Mouse (Mus musculus) heart, embryonic 16.5 days (tissue): Measurements from ENCODE around the gene Myo10. TPM values are rescaled to one million over a fixed set of nuclear protein-coding genes. Genes with fewer than 3 reads are reported as not detected.
A peak's percentile ranks its signal among the peaks of the same experiment; 100 is the strongest.

Experiments used
- ATAC-seq: fragments of 200-750 bp; cut with Nextera tagmentation; replicated peaks from 2 replicates; pipeline ENCODE4 v1.8.0; 2017; ENCODE audit warnings: moderate number of reproducible peaks; ENCODE audit not compliant: insufficient read depth, low FRiP score; ENCODE audit errors: extremely low read depth
- H3K27ac ChIP-seq: fragments of 300-500 bp; sonication (generic); 2 replicates; pipeline ENCODE4 v1.5.1; 2014; ENCODE audit warnings: mild to moderate bottlenecking, low read length, control low read depth, moderate library complexity
- H3K27me3 ChIP-seq: fragments of 300-500 bp; sonication (generic); 2 replicates; pipeline ENCODE4 v1.6.1; 2014; ENCODE audit warnings: low read length, mixed read lengths; ENCODE audit not compliant: control insufficient read depth, insufficient read depth
- H3K36me3 ChIP-seq: fragments of 300-500 bp; sonication (generic); 2 replicates; pipeline ENCODE4 v1.6.1; 2014; ENCODE audit not compliant: control insufficient read depth, insufficient read depth
- H3K4me1 ChIP-seq: fragments of 300-500 bp; sonication (generic); 2 replicates; pipeline ENCODE4 v1.6.1; 2014; ENCODE audit warnings: low read length, mixed read lengths; ENCODE audit not compliant: control insufficient read depth, insufficient read depth
- H3K4me2 ChIP-seq: fragments of 300-500 bp; sonication (generic); 2 replicates; pipeline ENCODE4 v1.6.1; 2014; ENCODE audit warnings: low read depth, mild to moderate bottlenecking, control low read depth, low read length
- H3K4me3 ChIP-seq: fragments of 300-500 bp; sonication (generic); 2 replicates; pipeline ENCODE4 v1.5.1; 2014; ENCODE audit warnings: mild to moderate bottlenecking, control low read depth, low read length
- H3K9ac ChIP-seq: fragments of 300-500 bp; sonication (generic); 2 replicates; pipeline ENCODE4 v1.6.1; 2014; ENCODE audit warnings: low read length, control low read depth
- H3K9me3 ChIP-seq: fragments of 300-500 bp; sonication (generic); replicated peaks from 2 replicates; pipeline ENCODE4 v1.6.1; 2016; ENCODE audit warnings: low read length; ENCODE audit not compliant: control insufficient read depth
- WGBS: fragments of 180-500 bp; shearing (Covaris S2); extraction: QIAGEN DNeasy Blood & Tissue Kit; methylation state at CpG from one replicate; pipeline ENCODE4 v1.1.7; 2014; 5-methylcytosine and 5-hydroxymethylcytosine counted together
- polyA plus RNA-seq: library from polyadenylated mRNA; unstranded; fragments of >200 nt; fragmentation: Nextera tagmentation; extraction: Ambion mirVana; gene quantifications from 2 replicates; pipeline ENCODE4 v1.2.1, GENCODE M21; 2015

Gene Myo10
- polyA plus RNA-seq, 1 experiment from 2014 or later, result 14.9 TPM

DNA sequence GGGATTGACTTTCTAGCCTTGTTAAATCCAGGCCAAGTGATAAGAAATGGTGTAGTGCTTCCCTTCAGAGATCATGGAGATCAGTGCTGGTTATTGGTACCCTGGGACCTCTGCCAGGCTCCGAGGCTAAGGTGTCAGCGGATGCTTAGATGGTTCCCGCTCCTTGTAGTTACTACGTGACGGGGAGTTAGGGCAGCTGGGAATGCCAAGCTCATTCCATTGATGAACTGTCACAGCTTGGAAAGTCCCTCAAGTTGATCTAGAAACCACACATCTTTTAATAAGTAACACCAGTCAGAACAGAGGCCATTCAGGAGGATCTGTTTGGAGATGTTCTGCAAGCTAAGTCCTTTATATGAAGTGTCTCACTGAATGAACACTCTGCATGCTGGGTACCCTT, 16.9 kb downstream of the Myo10 start:
- Histone ChIP-seq H3K4me3 (no peak overlapping the region), H3K4me2 (no peak overlapping the region), H3K27me3 (no peaks in the 10 kb centered on the region), H3K27ac (no peak overlapping the region), H3K9me3 (0 out of 2 replicates have a peak, but pooled peaks cover 2% of the 10 kb centered on the region), H3K9ac (no peak overlapping the region), H3K36me3 (no peaks in the 10 kb centered on the region), H3K4me1 (peaks cover 28% of the 10 kb centered on the region)
- no peak for ATAC-seq
- WGBS, result 62% methylated on average over 5 of the region's 5 CpGs

DNA sequence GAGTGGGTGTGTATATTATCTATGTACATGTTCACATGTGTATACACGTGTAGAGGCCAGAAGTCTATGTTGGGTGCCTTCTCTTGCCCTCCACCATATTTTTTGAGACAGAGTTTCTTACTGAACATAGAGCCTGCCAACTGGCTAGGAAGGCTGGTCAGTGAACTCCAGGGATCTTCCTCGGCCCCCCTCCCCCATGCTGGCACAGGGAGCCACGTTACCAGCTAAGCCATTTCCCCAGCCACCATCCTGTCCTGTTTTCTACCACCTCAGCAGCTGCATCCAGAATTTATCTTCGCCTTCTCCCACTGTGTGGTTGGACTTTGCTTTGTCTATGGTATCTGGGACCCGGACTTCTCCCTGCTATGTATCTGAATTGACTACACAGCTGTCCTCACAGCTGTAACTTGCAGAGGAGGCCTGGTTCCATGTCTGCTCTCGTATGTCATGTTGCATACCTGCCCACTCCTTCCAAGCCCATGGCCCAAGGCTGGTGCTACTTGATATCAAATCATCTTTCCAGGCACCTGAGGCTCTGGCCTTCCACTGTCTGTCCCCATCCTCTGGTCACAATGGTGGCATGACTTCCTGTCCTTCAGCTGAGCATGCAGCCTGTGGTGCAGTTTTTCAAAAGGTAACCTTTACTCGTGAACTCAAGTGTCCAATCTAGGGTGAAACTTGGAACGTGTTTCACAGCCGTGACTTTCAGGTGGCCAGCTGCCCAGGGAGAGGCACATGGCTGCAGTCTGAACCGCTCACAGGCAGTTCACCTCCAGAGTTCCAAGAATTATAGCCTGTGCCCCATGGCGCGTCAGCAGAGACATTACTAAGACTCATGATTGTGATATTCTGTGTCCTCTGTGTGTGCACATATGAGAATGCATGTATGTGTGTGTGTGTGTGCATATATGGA, 18.8 kb downstream of the Myo10 start:
- H3K36me3 ChIP-seq, result no peaks in the 10 kb centered on the region
- 78% methylated on average over 12 of the region's 12 CpGs for WGBS
- ATAC-seq, result no peak
- no peak overlapping the region for H3K9ac ChIP-seq
- peaks cover 28% of the 10 kb centered on the region for H3K4me1 ChIP-seq
- no peak overlapping the region for H3K27ac ChIP-seq
- no peaks in the 10 kb centered on the region for H3K27me3 ChIP-seq
- no peak overlapping the region for H3K4me3 ChIP-seq
- no peak overlapping the region for H3K4me2 ChIP-seq
- H3K9me3 ChIP-seq, result 0 out of 2 replicates have a peak, but pooled peaks cover 2% of the 10 kb centered on the region

DNA sequence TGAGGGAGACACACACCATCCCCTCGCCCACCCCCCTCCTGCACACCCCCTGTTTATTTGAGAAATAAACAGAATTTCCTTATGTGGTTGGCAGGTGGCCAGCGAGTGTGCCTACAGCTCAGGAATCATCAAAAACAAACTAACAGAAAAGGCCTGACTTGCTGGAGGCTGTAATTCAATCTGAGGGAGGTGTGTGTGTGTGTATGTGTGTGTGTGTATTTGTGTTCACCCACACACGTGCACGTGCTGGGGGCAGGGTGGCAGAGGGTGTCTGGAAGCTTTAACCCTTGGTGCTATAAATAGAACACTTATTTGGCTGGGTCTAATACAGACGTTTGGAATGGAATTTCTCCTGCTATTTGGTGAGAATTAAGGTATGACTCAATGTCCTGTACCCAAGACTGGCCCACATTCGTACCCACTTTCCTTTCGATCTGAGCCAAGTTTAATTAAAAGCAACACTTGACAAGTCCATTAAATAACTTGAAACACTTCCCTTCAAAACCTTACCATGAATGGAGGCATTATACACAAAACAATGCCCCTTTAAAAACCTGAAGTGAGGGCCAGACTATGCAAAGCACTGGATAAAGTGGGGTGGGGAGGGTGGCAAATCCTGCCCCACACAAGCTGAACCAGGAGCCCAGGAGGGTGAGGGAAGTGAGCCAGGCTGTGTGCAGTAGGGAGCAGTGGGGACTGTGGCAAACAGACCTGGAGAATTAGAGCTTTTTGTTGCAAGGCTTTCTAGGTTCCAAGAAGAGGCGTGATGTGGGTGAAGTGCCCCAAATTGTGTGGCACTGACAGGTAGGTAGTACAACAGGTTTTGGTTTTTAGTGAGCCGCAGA, 20.1 kb downstream of the Myo10 start:
- Histone ChIP-seq H3K9me3 (0 out of 2 replicates have a peak, but pooled peaks cover 2% of the 10 kb centered on the region), H3K4me2 (peak overlapping the region; percentile 17), H3K36me3 (no peaks in the 10 kb centered on the region), H3K9ac (no peak overlapping the region), H3K4me1 (peaks cover 28% of the 10 kb centered on the region), H3K4me3 (no peak overlapping the region), H3K27me3 (no peaks in the 10 kb centered on the region), H3K27ac (peak overlapping the region; percentile 49)
- 31% methylated on average over 9 of the region's 9 CpGs for WGBS
- peak; percentile 70 for ATAC-seq

DNA sequence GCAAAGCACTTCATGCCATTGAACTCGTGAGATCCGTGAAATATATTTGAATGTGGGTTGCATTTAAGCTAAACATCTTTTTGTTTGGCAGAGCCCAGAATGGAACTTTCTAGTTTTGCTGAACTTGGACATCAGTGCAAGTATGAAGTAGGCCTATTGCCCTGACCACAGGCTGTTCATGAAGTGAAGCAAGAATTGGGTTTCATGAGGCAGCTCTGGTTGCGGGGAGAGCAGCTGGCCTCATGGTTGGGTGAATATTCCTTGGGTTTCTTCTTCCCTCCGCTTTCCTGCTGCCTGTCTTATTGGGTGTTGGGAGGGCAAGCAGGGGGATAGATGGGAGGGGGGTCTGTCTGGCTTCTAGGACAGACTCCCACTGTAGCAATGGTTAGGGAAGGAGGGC, 23.5 kb downstream of the Myo10 start:
- Histone ChIP-seq H3K9ac (no peak overlapping the region), H3K9me3 (no peaks in the 10 kb centered on the region), H3K36me3 (no peaks in the 10 kb centered on the region), H3K4me3 (no peak overlapping the region), H3K27ac (no peak overlapping the region), H3K4me1 (peaks cover 34% of the 10 kb centered on the region), H3K27me3 (no peaks in the 10 kb centered on the region), H3K4me2 (no peak overlapping the region)
- 90% methylated on average over 4 of the region's 4 CpGs for WGBS
- ATAC-seq, result no peak

DNA sequence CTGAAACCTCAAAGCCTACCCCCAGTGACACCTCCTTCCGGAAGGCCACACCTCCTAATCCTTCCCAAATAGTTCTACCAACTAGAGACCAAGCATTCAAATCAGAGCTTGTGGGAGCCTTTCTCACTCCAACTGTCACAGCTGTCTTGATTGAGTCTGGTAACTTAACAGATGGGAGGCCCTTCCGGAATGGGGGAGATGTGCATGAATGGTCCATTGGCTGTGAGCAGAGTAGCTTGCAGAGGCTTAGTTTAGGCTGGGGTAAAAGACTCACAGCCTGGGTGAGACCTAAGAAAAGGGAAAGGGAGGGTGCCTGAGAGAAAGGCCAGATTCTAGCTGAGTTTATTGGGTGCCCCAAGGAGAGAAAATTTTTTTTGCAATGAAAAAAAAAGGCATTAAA, 26.0 kb downstream of the Myo10 start:
- Histone ChIP-seq H3K4me1 (peaks cover 15% of the 10 kb centered on the region), H3K9ac (no peak overlapping the region), H3K27me3 (peaks cover 14% of the 10 kb centered on the region), H3K4me2 (no peak overlapping the region), H3K4me3 (no peak overlapping the region), H3K9me3 (no peaks in the 10 kb centered on the region), H3K27ac (no peak overlapping the region), H3K36me3 (no peaks in the 10 kb centered on the region)
- WGBS, result 86% methylated on average over 2 of the region's 2 CpGs
- ATAC-seq, result no peak

DNA sequence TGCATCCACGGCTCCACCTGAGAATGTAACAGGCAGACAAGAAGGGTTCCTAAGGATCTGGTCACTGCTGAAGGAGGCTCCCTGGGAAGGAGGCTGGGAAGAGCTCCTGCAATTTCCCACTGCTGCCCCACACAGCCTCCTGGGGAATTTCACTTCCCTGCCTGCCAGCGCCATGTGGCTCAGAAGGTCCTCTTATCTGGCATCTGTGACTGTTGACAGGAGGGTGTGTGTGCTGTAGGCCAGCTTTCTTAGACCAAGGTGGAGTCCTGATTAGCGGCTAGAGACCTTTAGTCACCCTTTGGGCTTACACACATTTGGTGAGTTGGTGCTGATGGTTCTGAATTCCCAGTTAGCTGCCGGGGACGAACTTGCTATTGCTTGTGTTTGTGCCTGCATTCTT, 28.0 kb downstream of the Myo10 start:
- Histone ChIP-seq H3K4me2 (peak overlapping the region; percentile 29; the same call in 1 of the 2 replicates), H3K9me3 (no peaks in the 10 kb centered on the region), H3K4me1 (peaks cover 13% of the 10 kb centered on the region), H3K9ac (no peak overlapping the region), H3K27ac (no peak overlapping the region), H3K36me3 (no peaks in the 10 kb centered on the region), H3K4me3 (no peak overlapping the region), H3K27me3 (peaks cover 21% of the 10 kb centered on the region)
- WGBS, result 21% methylated on average over 5 of the region's 5 CpGs
- ATAC-seq, result peak; percentile 86

DNA sequence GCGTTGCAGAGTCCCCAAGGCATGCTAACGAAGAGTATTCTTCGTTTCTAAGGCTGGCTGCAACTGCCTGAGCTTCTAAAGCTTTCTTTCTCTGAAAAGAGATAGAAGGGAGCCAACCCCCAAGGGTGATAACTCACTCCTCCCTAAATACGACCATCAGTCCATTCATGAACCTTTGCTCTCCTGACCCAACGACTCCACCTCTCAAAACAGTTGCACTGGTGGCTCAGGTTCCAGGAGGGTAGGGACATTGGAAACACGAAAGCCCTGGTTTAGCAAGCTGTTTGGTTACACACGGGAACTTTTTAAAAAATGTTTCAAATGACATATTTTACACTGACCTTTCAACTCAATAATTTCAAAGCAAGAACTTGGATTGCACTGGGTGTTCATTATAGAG, 29.5 kb downstream of the Myo10 start:
- ATAC-seq, result no peak
- WGBS, result 76% methylated on average over 7 of the region's 7 CpGs
- H3K27me3 ChIP-seq, result peaks cover 21% of the 10 kb centered on the region

DNA sequence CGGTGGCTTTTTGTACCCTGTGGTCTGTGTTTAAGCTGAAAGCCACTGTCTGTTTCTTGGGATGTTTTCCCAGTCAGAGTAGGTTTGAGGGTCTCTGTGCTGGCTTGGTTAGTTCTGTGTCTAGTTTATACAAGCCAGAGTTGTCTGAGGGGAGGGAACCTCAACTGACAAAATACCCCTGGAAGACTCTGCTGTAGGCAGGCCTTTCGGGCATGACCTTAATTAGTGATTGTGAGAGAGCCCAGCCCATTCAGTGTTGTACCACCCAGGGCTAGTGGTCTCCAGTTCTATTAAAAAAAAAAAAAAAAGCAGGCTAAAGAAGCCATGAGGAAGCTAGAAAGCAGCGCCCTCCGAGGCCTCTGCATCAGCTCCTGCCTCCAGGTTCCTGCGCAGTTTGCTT, 30.0 kb downstream of the Myo10 start:
- no peak overlapping the region for H3K27ac ChIP-seq
- H3K9ac ChIP-seq, result no peak overlapping the region
- H3K27me3 ChIP-seq, result peaks cover 21% of the 10 kb centered on the region
- 86% methylated on average over 5 of the region's 5 CpGs for WGBS
- peaks cover 13% of the 10 kb centered on the region for H3K4me1 ChIP-seq
- no peaks in the 10 kb centered on the region for H3K36me3 ChIP-seq
- no peaks in the 10 kb centered on the region for H3K9me3 ChIP-seq
- no peak for ATAC-seq
- no peak overlapping the region for H3K4me2 ChIP-seq
- no peak overlapping the region for H3K4me3 ChIP-seq

More for the DNA sequence above, 29.5 kb downstream of the Myo10 start:
- no peaks in the 10 kb centered on the region for H3K9me3 ChIP-seq
- H3K4me3 ChIP-seq, result no peak overlapping the region
- no peak overlapping the region for H3K9ac ChIP-seq
- peaks cover 13% of the 10 kb centered on the region for H3K4me1 ChIP-seq
- no peak overlapping the region for H3K27ac ChIP-seq
- H3K36me3 ChIP-seq, result no peaks in the 10 kb centered on the region
- H3K4me2 ChIP-seq, result no peak overlapping the region

DNA sequence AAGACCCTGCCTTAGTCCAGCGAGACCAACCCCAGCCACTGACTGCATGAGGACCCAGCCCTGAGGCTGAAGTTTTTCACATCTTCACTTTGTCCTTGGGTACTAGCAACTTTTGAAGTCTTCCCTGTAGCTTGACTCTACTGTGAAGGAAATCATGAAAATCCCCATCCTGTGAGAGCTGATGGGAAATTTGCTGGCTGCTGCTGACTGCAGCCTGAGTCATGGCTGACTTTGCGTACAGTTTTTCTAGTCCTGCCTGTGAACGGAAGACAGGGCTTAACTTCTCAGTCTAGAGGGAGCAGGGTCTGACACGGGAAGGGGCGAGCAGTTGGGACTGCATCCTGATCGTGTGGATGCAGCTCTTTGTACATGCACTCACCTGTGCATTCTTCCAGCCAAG, 30.6 kb downstream of the Myo10 start:
- WGBS, result 80% methylated on average over 6 of the region's 6 CpGs
- Histone ChIP-seq H3K27ac (no peak overlapping the region), H3K9me3 (no peaks in the 10 kb centered on the region), H3K4me3 (no peak overlapping the region), H3K27me3 (peaks cover 21% of the 10 kb centered on the region), H3K9ac (no peak overlapping the region), H3K36me3 (no peaks in the 10 kb centered on the region), H3K4me1 (peaks cover 13% of the 10 kb centered on the region), H3K4me2 (no peak overlapping the region)
- no peak for ATAC-seq
